Mouse (Mus musculus): ENCODE data around the gene Runx2. TPM values are rescaled to one million over a fixed set of nuclear protein-coding genes. Genes with fewer than 3 reads are reported as not detected.

Runx2 gene
- polyA plus RNA-seq, 1 experiment from 2014 or later, result 0.52 TPM

DNA sequence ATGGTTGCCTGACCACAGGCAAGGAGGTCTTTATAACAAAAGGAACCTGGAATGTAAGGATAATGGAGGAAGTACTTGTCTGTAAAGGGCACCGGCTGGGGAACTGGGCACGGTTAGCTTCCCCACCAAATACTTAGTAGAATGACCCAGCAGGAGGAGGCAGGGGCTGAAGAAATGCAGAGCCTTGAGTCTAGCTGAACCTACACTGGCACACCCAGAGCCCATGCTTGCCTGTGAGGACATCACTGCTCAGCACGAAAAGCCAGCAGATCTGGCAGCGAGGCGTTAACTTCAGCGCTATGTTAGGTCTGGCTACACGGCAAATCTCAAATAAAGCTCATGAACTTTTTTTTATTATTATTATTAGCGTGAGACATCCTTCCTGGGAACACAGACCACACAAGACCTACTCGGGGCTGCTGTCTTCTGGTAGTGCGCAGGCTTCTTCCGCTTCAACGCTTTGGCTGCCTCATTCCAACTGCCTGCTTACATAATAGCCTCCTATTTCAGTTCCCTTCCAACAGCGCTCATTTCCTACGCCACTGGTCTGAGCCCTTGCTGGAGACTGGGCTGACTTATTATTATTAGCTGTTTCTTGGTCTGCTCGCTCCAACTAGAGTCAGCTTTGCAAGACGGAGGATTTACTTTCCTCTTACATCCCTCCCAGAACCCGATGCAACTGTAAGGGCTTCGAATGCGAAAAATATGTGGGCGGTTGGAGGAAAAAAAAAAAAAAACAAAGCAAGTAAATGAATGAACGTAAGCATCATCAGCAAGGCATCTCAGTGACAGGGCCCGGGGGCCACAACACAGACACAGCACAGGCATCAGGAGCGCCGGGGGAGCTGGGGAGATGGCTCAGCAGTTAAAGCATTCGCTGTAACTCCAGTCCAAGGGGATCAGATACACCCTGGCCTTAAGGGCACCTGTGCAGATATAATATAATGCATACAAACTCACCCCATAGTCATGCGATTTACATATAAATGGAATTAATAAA lies 200.6 kb downstream of the Runx2 start:
- H3K27ac ChIP-seq, result no peak overlapping the region
- H3K36me3 ChIP-seq (replicated peaks; ENCODE audit: control insufficient read depth, insufficient read depth), result no peaks in the 10 kb centered on the region
- H3K4me1 ChIP-seq (replicated peaks; ENCODE audit: control insufficient read depth, insufficient read depth, low read length), result peaks cover 15% of the 10 kb centered on the region
- no peaks in the 10 kb centered on the region for H3K9me3 ChIP-seq (ENCODE audit: control insufficient read depth, low read length)
- no peak overlapping the region; the same call in 1 of the 2 replicates for H3K9ac ChIP-seq
- DNase-seq (ENCODE audit: low spot score), result peak; percentile 50
- ATAC-seq (ENCODE audit: low FRiP score), result no peak; the same call in 1 of the 2 replicates
- H3K4me2 ChIP-seq (replicated peaks), result peak overlapping the region; percentile 18; the same call in 1 of the 2 replicates
- H3K4me3 ChIP-seq (replicated peaks; ENCODE audit: low read length), result no peak overlapping the region
- H3K27me3 ChIP-seq (ENCODE audit: control insufficient read depth, insufficient read depth, low read length), result no peaks in the 10 kb centered on the region
- 55% methylated on average over 26 of the region's 26 CpGs for WGBS

DNA sequence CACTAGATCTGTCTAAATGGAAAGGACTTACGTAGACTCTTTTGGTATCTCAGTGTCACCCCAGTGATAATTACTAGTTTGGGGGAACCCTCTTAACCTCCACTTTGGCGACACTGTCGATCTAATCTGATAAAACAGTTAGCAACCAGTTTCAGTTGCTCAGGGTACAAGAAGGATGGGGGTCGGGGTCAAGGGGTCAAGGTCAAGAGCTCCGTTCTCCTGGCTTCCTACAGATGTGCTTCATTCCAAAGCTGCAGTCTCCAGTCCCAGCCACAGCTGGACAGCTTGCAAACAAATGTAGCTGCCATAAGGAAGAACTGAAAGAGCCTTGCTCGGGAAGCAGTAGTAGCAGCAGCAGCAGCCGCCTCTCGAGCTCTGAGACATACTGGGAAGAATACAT lies 202.0 kb downstream of the Runx2 start:
- WGBS, result 61% methylated on average over 8 of the region's 8 CpGs
- peaks cover 12% of the 10 kb centered on the region for H3K4me1 ChIP-seq (replicated peaks; ENCODE audit: control insufficient read depth, insufficient read depth, low read length)
- H3K36me3 ChIP-seq (replicated peaks; ENCODE audit: control insufficient read depth, insufficient read depth), result no peaks in the 10 kb centered on the region
- no peak overlapping the region for H3K9ac ChIP-seq
- no peaks in the 10 kb centered on the region for H3K27me3 ChIP-seq (ENCODE audit: control insufficient read depth, insufficient read depth, low read length)
- DNase-seq (ENCODE audit: low spot score), result no peak
- no peak overlapping the region for H3K27ac ChIP-seq
- H3K4me2 ChIP-seq (replicated peaks), result no peak overlapping the region
- ATAC-seq (ENCODE audit: low FRiP score), result no peak
- H3K4me3 ChIP-seq (replicated peaks; ENCODE audit: low read length), result no peak overlapping the region
- H3K9me3 ChIP-seq (ENCODE audit: control insufficient read depth, low read length), result no peaks in the 10 kb centered on the region

DNA sequence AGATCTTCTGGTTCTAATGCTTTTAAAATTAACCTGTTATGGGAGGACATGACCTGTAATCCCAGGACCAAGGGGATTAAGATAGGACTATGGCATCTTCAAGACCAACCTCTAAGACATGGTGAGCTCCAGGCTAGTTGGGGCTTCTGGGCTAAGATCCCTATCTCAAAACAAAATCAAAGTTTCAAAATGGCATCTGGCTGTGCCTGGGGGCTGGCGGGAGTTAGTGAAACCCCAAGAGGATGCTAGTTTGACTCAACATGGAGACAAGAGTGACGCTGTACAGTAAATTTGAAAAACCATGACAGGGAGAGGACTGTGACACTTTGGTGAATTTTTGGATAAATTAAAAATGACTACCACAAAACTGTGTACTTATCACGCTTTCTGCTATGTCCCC lies 202.6 kb downstream of the Runx2 start:
- Histone ChIP-seq H3K27ac (no peak overlapping the region), H3K27me3 (ENCODE audit: control insufficient read depth, insufficient read depth, low read length) (no peaks in the 10 kb centered on the region), H3K36me3 (replicated peaks; ENCODE audit: control insufficient read depth, insufficient read depth) (no peaks in the 10 kb centered on the region), H3K9ac (no peak overlapping the region), H3K4me2 (replicated peaks) (no peak overlapping the region), H3K9me3 (ENCODE audit: control insufficient read depth, low read length) (no peaks in the 10 kb centered on the region), H3K4me1 (replicated peaks; ENCODE audit: control insufficient read depth, insufficient read depth, low read length) (peaks cover 10% of the 10 kb centered on the region; the same call in 1 of the 2 replicates), H3K4me3 (replicated peaks; ENCODE audit: low read length) (no peak overlapping the region)
- no peak for DNase-seq (ENCODE audit: low spot score)
- WGBS, result 89% methylated on average over 3 of the region's 3 CpGs
- ATAC-seq (ENCODE audit: low FRiP score), result no peak

DNA sequence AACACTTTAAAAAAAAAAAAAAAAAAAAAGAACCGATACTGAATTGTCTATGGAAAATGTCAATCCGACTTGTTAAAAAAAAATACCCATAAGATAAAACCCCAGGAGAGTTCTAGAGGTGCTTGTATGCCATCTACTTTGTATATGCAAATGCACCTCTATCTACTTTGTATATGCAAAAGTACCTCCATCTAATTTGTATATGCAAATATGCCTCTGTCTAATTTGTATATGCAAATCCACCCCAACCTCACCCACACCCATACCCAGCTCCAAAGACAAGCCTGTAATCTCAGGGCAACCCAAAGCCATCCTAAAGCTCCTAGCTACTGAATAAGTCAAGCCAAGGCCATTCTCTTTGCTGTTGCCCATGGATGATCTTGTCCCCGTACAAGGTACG lies 203.1 kb downstream of the Runx2 start:
- DNase-seq (ENCODE audit: low spot score) (no peak), ATAC-seq (ENCODE audit: low FRiP score) (no peak)
- peaks cover 10% of the 10 kb centered on the region; the same call in 1 of the 2 replicates for H3K4me1 ChIP-seq (replicated peaks; ENCODE audit: control insufficient read depth, insufficient read depth, low read length)
- 78% methylated on average over 4 of the region's 4 CpGs for WGBS
- H3K9me3 ChIP-seq (ENCODE audit: control insufficient read depth, low read length), result no peaks in the 10 kb centered on the region
- no peak overlapping the region for H3K4me2 ChIP-seq (replicated peaks)
- H3K4me3 ChIP-seq (replicated peaks; ENCODE audit: low read length), result no peak overlapping the region
- no peaks in the 10 kb centered on the region for H3K27me3 ChIP-seq (ENCODE audit: control insufficient read depth, insufficient read depth, low read length)
- no peak overlapping the region for H3K27ac ChIP-seq
- H3K9ac ChIP-seq, result no peak overlapping the region
- H3K36me3 ChIP-seq (replicated peaks; ENCODE audit: control insufficient read depth, insufficient read depth), result no peaks in the 10 kb centered on the region

DNA sequence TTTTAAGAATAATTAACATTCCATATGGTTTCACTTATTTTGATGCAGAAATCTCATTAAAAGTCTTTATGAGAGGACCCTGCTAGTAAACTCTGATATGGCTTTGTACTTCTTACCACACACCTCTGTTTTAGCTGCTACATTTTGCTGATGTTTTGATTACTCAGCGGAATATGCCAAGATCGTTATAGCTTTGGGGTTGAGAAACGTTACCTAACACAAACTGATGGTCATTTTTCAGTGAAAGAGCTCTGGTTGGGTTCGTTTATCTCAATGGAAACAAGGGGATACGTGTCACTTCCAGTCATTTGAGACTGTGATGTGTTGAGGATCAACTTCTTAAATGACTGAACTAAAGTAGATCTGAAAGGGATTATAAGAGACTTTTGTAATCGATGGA lies 203.8 kb downstream of the Runx2 start:
- Histone ChIP-seq H3K9me3 (ENCODE audit: control insufficient read depth, low read length) (no peaks in the 10 kb centered on the region), H3K27ac (no peak overlapping the region)
- ATAC-seq (ENCODE audit: low FRiP score), result no peak

DNA sequence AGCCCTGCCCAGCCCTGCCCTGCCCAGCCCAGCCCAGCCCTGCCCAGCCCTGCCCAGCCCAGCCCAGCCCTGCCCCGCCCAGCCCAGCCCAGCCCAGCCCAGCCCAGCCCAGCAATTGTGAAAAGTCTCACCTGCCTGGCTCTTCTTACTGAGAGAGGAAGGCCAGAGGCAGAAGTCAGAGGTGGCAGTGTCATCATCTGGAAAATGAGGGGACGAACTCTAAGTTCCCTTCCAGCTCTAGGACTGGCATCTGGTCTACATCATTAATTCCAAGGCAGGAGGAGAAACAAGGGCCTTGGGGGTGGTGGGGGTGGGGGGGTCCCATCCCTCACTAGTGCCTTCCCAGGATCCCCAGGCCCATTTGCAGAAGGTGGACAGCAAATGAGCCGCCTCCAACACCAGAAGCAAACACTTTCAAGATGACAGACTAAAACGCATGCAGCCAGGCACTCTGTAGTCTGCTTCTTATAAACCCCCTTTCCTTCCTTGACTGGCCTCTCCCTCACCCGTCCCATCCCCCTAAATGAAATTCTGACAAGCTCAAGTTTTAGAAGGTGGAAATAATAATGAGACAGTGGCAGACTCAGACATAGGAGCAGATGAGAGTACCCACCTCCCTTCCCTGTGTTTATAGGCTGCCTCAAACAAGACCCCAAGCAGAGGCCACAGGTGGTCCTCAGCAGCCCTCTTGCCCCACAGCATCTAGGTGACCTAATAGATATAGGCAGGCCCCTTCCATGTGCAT lies 204.5 kb downstream of the Runx2 start:
- DNase-seq (ENCODE audit: low spot score) (no peak), ATAC-seq (ENCODE audit: low FRiP score) (no peak)
- no peak overlapping the region for H3K27ac ChIP-seq
- H3K4me1 ChIP-seq (replicated peaks; ENCODE audit: control insufficient read depth, insufficient read depth, low read length), result peaks cover 10% of the 10 kb centered on the region; the same call in 1 of the 2 replicates
- H3K4me3 ChIP-seq (replicated peaks; ENCODE audit: low read length), result no peak overlapping the region
- no peaks in the 10 kb centered on the region for H3K27me3 ChIP-seq (ENCODE audit: control insufficient read depth, insufficient read depth, low read length)
- H3K9ac ChIP-seq, result no peak overlapping the region
- H3K36me3 ChIP-seq (replicated peaks; ENCODE audit: control insufficient read depth, insufficient read depth), result no peaks in the 10 kb centered on the region
- H3K9me3 ChIP-seq (ENCODE audit: control insufficient read depth, low read length), result no peaks in the 10 kb centered on the region
- WGBS, result 71% methylated on average over 5 of the region's 5 CpGs
- no peak overlapping the region for H3K4me2 ChIP-seq (replicated peaks)

More for the DNA sequence above, 203.8 kb downstream of the Runx2 start:
- no peak for DNase-seq (ENCODE audit: low spot score)
- no peaks in the 10 kb centered on the region for H3K27me3 ChIP-seq (ENCODE audit: control insufficient read depth, insufficient read depth, low read length)
- no peak overlapping the region for H3K4me2 ChIP-seq (replicated peaks)
- H3K4me1 ChIP-seq (replicated peaks; ENCODE audit: control insufficient read depth, insufficient read depth, low read length), result peaks cover 10% of the 10 kb centered on the region; the same call in 1 of the 2 replicates
- no peaks in the 10 kb centered on the region for H3K36me3 ChIP-seq (replicated peaks; ENCODE audit: control insufficient read depth, insufficient read depth)
- no peak overlapping the region for H3K4me3 ChIP-seq (replicated peaks; ENCODE audit: low read length)
- 81% methylated on average over 6 of the region's 6 CpGs for WGBS
- H3K9ac ChIP-seq, result no peak overlapping the region

DNA sequence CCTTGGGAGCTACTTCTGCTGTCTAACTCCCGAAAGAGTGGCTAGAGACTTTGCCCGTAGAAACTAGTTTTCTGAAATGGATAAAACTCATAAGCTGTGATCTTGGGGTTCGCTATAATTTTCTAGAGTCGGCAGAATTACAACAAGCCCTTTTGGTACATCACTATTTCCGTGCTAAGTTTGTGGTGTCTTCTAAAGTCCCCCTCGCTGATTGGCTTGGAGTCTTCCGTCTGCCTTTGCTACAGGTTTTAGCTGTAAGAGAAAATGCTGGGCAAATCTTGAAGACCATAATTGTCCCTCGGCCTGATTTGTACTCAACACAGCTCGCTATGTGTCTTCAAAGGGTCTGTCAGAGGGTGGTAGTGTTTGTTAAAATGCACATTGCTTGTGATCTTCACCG lies 205.2 kb downstream of the Runx2 start:
- no peak overlapping the region for H3K4me3 ChIP-seq (replicated peaks; ENCODE audit: low read length)
- H3K36me3 ChIP-seq (replicated peaks; ENCODE audit: control insufficient read depth, insufficient read depth), result no peaks in the 10 kb centered on the region
- ATAC-seq (ENCODE audit: low FRiP score), result no peak
- no peak overlapping the region for H3K27ac ChIP-seq
- peaks cover 7% of the 10 kb centered on the region; the same call in 1 of the 2 replicates for H3K4me1 ChIP-seq (replicated peaks; ENCODE audit: control insufficient read depth, insufficient read depth, low read length)
- H3K9ac ChIP-seq, result no peak overlapping the region
- no peaks in the 10 kb centered on the region for H3K9me3 ChIP-seq (ENCODE audit: control insufficient read depth, low read length)
- DNase-seq (ENCODE audit: low spot score), result no peak
- H3K27me3 ChIP-seq (ENCODE audit: control insufficient read depth, insufficient read depth, low read length), result no peaks in the 10 kb centered on the region
- 90% methylated on average over 10 of the region's 10 CpGs for WGBS
- H3K4me2 ChIP-seq (replicated peaks), result no peak overlapping the region

DNA sequence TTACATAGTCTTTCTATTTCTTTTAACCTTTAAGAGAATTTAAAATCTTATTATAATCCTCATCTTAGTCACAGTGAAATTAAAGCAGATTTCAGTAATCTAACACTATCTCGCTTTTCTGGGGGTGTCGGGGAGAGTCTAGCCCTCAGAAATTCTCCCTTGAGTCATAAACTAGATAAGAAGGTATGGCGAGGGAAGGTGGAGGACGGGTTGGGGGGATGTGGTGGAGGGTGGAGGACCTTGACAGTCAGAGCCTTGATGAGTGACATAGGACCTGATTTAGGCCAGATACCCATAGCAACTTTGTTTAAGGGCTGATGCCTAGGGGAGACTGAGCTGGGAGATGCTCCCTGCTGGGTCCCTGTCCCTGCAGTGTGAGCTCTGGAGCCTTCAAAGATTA lies 205.7 kb downstream of the Runx2 start:
- Histone ChIP-seq H3K4me2 (replicated peaks) (no peak overlapping the region), H3K9me3 (ENCODE audit: control insufficient read depth, low read length) (no peaks in the 10 kb centered on the region), H3K4me3 (replicated peaks; ENCODE audit: low read length) (no peak overlapping the region), H3K4me1 (replicated peaks; ENCODE audit: control insufficient read depth, insufficient read depth, low read length) (0 out of 2 replicates have a peak, but pooled peaks cover 2% of the 10 kb centered on the region), H3K36me3 (replicated peaks; ENCODE audit: control insufficient read depth, insufficient read depth) (no peaks in the 10 kb centered on the region), H3K27me3 (ENCODE audit: control insufficient read depth, insufficient read depth, low read length) (no peaks in the 10 kb centered on the region), H3K27ac (no peak overlapping the region), H3K9ac (no peak overlapping the region)
- ATAC-seq (ENCODE audit: low FRiP score) (no peak), DNase-seq (ENCODE audit: low spot score) (no peak)
- WGBS, result 85% methylated on average over 4 of the region's 4 CpGs

DNA sequence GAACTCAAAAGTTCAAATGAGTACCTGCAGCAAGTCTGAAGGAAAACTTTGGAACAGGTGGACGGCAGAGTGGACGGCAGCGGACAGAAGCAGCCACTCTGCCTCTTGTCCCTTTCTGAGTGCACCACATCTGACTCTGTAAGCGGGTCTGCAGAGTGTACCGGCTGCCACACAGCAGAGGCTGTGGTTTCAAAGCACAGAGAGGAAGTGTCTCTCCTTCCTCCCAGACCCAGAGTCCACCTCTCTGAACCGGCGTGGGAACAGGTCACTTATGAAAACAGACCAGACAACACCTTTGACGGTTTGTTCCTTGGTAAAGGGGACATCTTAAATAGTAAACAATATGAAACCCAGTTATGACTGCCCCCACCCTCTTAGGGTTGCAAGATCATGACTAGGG lies 207.2 kb downstream of the Runx2 start:
- Histone ChIP-seq H3K4me3 (replicated peaks; ENCODE audit: low read length) (no peak overlapping the region), H3K27ac (no peak overlapping the region), H3K9me3 (ENCODE audit: control insufficient read depth, low read length) (no peaks in the 10 kb centered on the region), H3K4me2 (replicated peaks) (no peak overlapping the region), H3K36me3 (replicated peaks; ENCODE audit: control insufficient read depth, insufficient read depth) (no peaks in the 10 kb centered on the region), H3K27me3 (ENCODE audit: control insufficient read depth, insufficient read depth, low read length) (no peaks in the 10 kb centered on the region), H3K9ac (no peak overlapping the region), H3K4me1 (replicated peaks; ENCODE audit: control insufficient read depth, insufficient read depth, low read length) (no peaks in the 10 kb centered on the region)
- no peak for DNase-seq (ENCODE audit: low spot score)
- no peak for ATAC-seq (ENCODE audit: low FRiP score)
- WGBS, result 93% methylated on average over 8 of the region's 8 CpGs
